Mouse (Mus musculus): Measurements from ENCODE around the gene Smarce1.
A peak's percentile ranks its signal among the peaks of the same experiment; 100 is the strongest.

DNA sequence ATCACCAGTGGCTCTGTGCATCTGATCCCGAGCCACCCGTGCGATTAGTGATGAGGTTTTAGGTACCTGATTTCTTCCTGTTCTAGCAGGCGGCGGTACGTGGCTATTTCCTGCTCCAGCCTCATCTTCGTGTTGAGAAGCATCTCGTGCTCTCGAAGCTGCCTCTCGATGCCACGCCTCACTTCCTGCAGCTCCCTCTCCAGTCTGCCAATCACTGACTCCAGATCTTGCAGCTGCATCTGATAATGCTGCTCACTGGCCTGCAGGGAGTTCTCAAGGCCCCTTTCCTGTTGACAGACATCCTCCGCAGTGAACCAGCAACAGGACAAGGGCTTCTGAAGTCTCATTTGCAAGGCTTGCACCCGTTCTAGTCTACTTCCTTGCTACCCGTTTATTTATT, 7.7 kb upstream of the Smarce1 start:
- no peak for TF ChIP-seq CTCF (IDR thresholded peaks at IDR 0.05 in 2 of 3, conservative IDR thresholded peaks at IDR 0.05 in 1 of 3; ENCODE audit: control insufficient read depth in 1 of 3, insufficient read depth in 1 of 3, low read depth in 2 of 3, low read length in 3 of 3, poor library complexity in 1 of 3, severe bottlenecking in 1 of 3)
- no peak for TF ChIP-seq ETS1 (IDR thresholded peaks at IDR 0.05; ENCODE audit: low read depth, low read length)
- TF ChIP-seq BHLHE40 (IDR thresholded peaks at IDR 0.05; ENCODE audit: borderline replicate concordance, low read depth, low read length): no peak
- TF ChIP-seq NELFE (IDR thresholded peaks at IDR 0.05; ENCODE audit: low read depth, low read length): no peak
- TF ChIP-seq RAD21 (IDR thresholded peaks at IDR 0.05; ENCODE audit: low read depth, low read length): no peak
- TF ChIP-seq POLR2A (IDR thresholded peaks at IDR 0.05; ENCODE audit: control insufficient read depth in 1 of 2, insufficient read depth in 1 of 2, low read depth in 1 of 2, low read length in 2 of 2, poor library complexity in 1 of 2): no peak
- no peak for TF ChIP-seq JUND (IDR thresholded peaks at IDR 0.05; ENCODE audit: low read depth, low read length)
- TF ChIP-seq GATA1 (IDR thresholded peaks at IDR 0.05; ENCODE audit: low read depth, low read length): no peak
- no peak for TF ChIP-seq MAFK (IDR thresholded peaks at IDR 0.05; ENCODE audit: borderline replicate concordance, low read depth, low read length)
- no peak for TF ChIP-seq EP300 (IDR thresholded peaks at IDR 0.05; ENCODE audit: low read depth in 1 of 2, low read length in 2 of 2)
- TF ChIP-seq CHD2 (IDR thresholded peaks at IDR 0.05; ENCODE audit: low read length): no peak
- no peak for TF ChIP-seq ZKSCAN1 (IDR thresholded peaks at IDR 0.05; ENCODE audit: low read depth, low read length)
- 0 out of 2 replicates have a peak, but pooled peaks have one; percentile 30 for TF ChIP-seq MAX (IDR thresholded peaks at IDR 0.05; ENCODE audit: low read length)
- no peak for TF ChIP-seq CHD1 (IDR thresholded peaks at IDR 0.05; ENCODE audit: low read depth, low read length)

All from MEL (cell line).